Mouse (Mus musculus): ENCODE data around the gene Pik3r6. TPM values are rescaled to one million over a fixed set of nuclear protein-coding genes. Genes with fewer than 3 reads are reported as not detected.

The Pik3r6 gene
- polyA plus RNA-seq, 1 experiment from 2014 or later: 2.4 TPM

DNA sequence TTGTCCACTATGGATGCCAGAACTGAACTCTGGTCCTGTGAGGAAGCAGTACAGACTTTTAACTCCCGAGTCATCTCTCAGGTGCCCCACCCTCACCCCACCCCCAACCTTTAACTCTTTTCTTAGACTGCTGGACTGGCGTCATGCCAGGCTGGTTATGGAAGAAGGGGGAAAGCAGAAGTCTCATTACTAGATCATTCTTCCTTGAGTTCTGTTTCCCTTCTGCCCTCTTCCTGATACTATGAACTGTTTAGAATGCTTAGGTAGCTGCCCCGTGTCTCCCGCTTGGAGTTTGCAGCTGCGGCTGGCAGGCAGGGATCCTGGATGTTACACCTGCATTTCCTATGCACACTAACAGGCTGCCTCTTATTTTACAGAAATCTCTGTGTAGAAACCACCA is 17.0 kb downstream of the Pik3r6 start:
- Histone ChIP-seq H3K4me3 (no peak overlapping the region), H3K9ac (no peak overlapping the region), H3K36me3 (no peaks in the 10 kb centered on the region), H3K27ac (replicated peaks) (no peak overlapping the region), H3K27me3 (no peaks in the 10 kb centered on the region), H3K9me3 (no peaks in the 10 kb centered on the region), H3K4me1 (replicated peaks) (no peaks in the 10 kb centered on the region), H3K4me2 (no peak overlapping the region)
- WGBS: 92% methylated on average over 5 of the region's 5 CpGs
- ATAC-seq (ENCODE audit: low FRiP score, low read depth): no peak

DNA sequence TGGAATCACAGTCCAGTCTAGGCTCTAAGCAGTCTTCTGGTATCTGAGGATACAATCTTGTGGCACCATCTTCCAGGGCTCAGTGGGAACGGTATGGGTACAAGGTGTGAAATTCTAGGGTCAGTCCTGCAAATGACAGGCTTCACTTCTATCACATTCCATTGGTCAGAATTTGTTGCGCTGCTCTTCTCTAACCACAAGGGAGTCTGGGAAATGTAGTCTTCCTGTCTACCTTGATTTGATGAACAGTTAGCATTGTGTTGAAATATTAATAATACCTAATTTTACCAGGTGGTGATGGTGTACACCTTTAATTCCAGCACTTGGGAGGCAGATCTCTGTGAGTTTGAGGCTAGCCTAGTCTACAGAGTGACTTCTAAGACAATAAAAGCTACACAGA is 17.6 kb downstream of the Pik3r6 start:
- no peak overlapping the region for H3K4me3 ChIP-seq
- ATAC-seq (ENCODE audit: low FRiP score, low read depth): no peak
- no peaks in the 10 kb centered on the region for H3K4me1 ChIP-seq (replicated peaks)
- no peak overlapping the region for H3K4me2 ChIP-seq
- no peak overlapping the region for H3K27ac ChIP-seq (replicated peaks)
- no peak overlapping the region for H3K9ac ChIP-seq
- H3K9me3 ChIP-seq: no peaks in the 10 kb centered on the region
- 90% methylated on average over 2 of the region's 2 CpGs for WGBS
- no peaks in the 10 kb centered on the region for H3K36me3 ChIP-seq
- no peaks in the 10 kb centered on the region for H3K27me3 ChIP-seq

DNA sequence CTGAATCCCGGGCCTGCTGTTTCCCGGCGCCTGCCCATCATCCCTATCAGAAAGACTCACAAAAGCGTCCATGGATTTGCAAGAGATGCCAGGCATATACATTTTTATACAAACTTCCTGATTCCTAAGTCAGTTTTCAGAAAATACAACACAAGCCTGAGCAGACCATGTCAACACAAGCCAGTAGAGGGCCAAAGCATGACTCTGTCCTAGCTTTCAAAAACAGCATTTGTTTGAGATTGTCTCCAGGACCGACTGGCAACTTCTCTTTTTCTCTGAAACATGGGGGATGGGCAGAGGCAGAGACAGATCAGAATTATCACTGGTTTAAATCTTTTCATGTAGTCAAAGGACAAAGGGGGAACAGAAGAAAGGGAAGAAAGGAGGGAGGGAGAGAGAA is 18.5 kb downstream of the Pik3r6 start:
- no peaks in the 10 kb centered on the region for H3K27me3 ChIP-seq
- no peaks in the 10 kb centered on the region for H3K9me3 ChIP-seq
- H3K36me3 ChIP-seq: no peaks in the 10 kb centered on the region
- no peak overlapping the region for H3K4me2 ChIP-seq
- H3K4me3 ChIP-seq: no peak overlapping the region
- H3K9ac ChIP-seq: no peak overlapping the region
- no peak overlapping the region for H3K27ac ChIP-seq (replicated peaks)
- 76% methylated on average over 5 of the region's 5 CpGs for WGBS
- H3K4me1 ChIP-seq (replicated peaks): no peaks in the 10 kb centered on the region
- ATAC-seq (ENCODE audit: low FRiP score, low read depth): no peak

DNA sequence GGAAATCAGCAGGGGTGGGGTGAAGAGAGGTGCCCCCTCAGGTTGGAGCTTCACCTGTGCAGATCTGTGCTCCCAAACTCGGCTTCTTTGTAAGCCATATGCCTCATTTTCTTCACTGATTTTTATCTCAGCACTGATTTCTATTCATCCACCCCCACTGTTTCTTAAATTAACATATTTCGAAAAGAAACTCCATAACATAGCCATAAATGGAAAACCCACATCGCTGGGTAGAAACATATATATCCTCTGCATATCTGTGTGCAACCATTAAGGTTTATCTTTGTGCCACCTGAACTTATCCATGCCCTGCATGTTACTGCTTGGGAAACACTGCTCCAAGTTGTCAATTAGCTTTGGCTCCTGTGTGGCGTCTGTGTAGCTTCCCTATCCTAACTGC is 23.6 kb downstream of the Pik3r6 start:
- Histone ChIP-seq H3K27me3 (no peaks in the 10 kb centered on the region), H3K4me2 (no peak overlapping the region), H3K27ac (replicated peaks) (no peak overlapping the region), H3K4me3 (no peak overlapping the region), H3K9ac (no peak overlapping the region), H3K9me3 (no peaks in the 10 kb centered on the region), H3K4me1 (replicated peaks) (no peaks in the 10 kb centered on the region), H3K36me3 (no peaks in the 10 kb centered on the region)
- ATAC-seq (ENCODE audit: low FRiP score, low read depth): no peak
- WGBS: 80% methylated on average over 4 of the region's 4 CpGs

DNA sequence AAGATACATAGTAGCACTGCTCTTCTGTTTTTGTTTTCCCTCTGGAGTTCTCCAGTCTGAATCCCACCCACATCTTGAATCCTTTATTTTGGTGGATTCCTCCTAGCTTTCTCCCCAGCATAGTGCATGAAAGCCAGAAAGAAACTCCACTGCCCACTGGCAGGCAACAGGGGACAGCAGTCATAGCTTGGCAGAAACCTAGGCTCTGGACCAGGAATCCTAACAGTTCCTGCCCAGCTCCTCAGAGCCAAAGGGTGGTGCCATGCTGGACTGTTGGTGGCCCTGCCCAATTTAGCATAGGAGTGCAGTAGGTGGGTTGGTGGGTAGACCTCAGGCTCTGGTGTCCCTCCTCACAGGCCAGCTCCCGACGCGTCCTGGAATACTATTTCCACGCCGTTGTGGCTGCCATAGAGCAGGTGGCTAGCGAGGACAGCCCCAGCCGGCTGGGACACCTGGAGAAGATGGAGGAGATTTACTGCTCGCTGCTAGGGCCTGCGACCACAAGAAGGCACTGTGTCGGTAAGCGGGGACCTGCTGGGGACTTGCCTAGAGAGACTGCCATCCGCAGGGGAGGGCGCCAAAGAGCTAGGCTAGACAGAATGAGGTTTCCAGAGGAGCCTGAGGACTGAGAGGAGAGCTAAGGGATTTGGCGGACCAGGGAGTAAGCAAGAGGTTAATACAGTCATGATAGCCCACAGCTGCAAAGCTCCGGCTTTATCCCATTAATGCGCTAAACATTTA is 28.4 kb downstream of the Pik3r6 start:
- H3K4me1 ChIP-seq (replicated peaks): no peaks in the 10 kb centered on the region; the same call in 1 of the 2 replicates
- WGBS: 29% methylated on average over 16 of the region's 16 CpGs
- ATAC-seq (ENCODE audit: low FRiP score, low read depth): no peak
- H3K9ac ChIP-seq: no peak overlapping the region
- no peak overlapping the region for H3K27ac ChIP-seq (replicated peaks)
- no peaks in the 10 kb centered on the region for H3K36me3 ChIP-seq
- H3K4me2 ChIP-seq: no peak overlapping the region
- no peaks in the 10 kb centered on the region for H3K27me3 ChIP-seq
- H3K9me3 ChIP-seq: no peaks in the 10 kb centered on the region
- no peak overlapping the region for H3K4me3 ChIP-seq

DNA sequence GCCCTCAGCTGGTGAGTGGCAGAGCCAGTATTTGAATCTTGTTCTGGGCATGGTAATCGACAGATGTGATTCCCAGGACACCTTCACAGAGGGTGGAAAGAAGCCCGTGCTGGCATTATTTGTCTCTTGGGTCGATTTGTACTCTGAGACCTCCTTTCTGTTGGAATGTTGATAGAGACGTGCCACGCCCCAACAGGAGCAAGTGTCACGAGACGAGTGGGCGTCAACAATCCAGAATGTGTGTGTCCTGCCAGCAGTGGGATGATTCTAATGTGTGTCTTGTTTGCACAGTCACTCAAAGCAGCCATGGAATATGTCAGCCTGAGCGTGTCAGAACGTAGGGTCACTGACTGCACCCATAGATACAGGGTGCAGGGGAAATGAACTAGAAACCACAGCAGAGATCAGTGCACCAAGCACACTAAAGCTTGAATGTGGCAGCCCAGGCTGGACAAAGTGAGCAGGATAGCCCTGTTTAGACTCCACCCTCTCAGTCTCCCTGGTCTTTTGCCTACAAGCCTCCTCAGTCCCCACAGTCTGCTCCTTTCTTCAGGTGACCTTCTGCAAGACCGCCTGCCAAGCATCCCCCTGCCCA is 29.2 kb downstream of the Pik3r6 start:
- Histone ChIP-seq H3K36me3 (no peaks in the 10 kb centered on the region), H3K27ac (replicated peaks) (no peak overlapping the region), H3K4me1 (replicated peaks) (no peaks in the 10 kb centered on the region; the same call in 1 of the 2 replicates), H3K4me2 (no peak overlapping the region), H3K27me3 (no peaks in the 10 kb centered on the region), H3K4me3 (no peak overlapping the region), H3K9me3 (no peaks in the 10 kb centered on the region), H3K9ac (no peak overlapping the region)
- ATAC-seq (ENCODE audit: low FRiP score, low read depth): no peak
- WGBS: 73% methylated on average over 11 of the region's 11 CpGs

DNA sequence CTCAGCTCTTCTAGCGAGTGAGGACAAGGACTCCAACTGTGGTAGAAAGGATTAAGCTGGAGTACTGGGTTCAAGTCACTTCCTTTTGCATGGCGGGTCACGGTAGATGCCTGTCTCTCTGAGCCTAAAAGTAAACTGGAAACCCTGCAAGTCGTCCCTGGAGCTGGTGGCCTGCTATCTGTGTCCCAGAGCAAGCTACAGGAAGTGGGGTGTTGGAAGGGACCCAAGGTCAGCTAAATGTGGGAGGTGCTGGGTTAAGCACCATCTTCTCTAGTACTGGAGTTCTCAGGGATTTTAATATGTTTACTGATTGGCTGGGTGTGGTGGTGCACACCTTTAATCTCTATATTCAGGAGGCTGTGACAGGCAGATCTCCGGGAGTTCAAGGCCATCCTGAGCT is 30.0 kb downstream of the Pik3r6 start:
- no peak overlapping the region for H3K9ac ChIP-seq
- H3K4me1 ChIP-seq (replicated peaks): no peaks in the 10 kb centered on the region; the same call in 1 of the 2 replicates
- no peak overlapping the region for H3K27ac ChIP-seq (replicated peaks)
- H3K4me3 ChIP-seq: no peak overlapping the region
- no peak for ATAC-seq (ENCODE audit: low FRiP score, low read depth)
- H3K4me2 ChIP-seq: no peak overlapping the region
- WGBS: 87% methylated on average over 5 of the region's 5 CpGs
- no peaks in the 10 kb centered on the region for H3K9me3 ChIP-seq
- no peaks in the 10 kb centered on the region for H3K27me3 ChIP-seq
- H3K36me3 ChIP-seq: no peaks in the 10 kb centered on the region

DNA sequence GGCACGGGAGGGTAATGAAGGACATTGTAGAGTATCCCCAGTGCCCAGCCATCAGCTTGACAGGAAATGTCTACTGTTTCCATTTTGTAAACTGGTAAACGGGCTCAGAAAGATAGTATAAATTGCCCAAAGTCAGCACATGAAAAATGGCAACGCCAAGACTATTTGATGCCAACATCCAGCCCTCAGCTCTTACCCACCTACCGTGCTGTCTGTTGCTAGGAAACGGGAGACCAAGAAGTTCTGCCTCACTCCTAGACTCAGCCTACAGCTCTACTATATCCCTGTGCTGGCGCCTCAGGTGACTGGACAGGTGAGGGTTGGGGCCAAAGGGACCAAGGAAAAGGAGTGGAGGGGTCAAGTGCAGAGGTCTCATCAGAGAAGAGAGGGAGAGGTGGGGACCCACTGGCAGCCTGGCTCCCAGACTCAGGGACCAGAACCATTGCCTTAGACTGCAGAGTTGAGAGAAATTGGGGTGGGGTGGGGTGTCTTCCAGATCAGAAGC is 31.2 kb downstream of the Pik3r6 start:
- no peak for ATAC-seq (ENCODE audit: low FRiP score, low read depth)

DNA sequence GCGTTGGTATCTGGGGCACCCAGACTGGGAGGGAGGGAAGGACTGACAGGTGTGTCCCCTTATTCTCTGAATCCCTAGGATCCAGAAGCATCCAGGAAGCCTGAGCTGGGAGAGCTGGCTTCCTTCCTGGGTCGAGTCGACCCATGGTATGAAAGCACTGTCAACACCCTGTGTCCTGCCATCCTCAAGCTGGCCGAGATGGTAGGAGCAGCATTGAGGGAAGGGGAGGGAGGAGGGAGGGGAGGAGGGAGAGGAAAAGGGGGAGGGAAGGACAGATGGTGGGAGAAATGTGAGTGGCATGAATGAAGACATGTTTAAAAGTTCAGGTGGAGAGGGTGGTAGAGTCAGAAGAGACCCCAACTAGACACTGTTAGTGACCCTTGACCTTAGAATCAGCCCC is 33.2 kb downstream of the Pik3r6 start:
- Histone ChIP-seq H3K27ac (replicated peaks) (no peak overlapping the region), H3K9ac (no peak overlapping the region), H3K27me3 (no peaks in the 10 kb centered on the region), H3K9me3 (no peaks in the 10 kb centered on the region), H3K36me3 (no peaks in the 10 kb centered on the region), H3K4me3 (no peak overlapping the region), H3K4me1 (replicated peaks) (no peaks in the 10 kb centered on the region; the same call in 1 of the 2 replicates), H3K4me2 (no peak overlapping the region)
- WGBS: 74% methylated on average over 4 of the region's 4 CpGs
- ATAC-seq (ENCODE audit: low FRiP score, low read depth): no peak

More for the DNA sequence above, 31.2 kb downstream of the Pik3r6 start:
- WGBS: 79% methylated on average over 6 of the region's 6 CpGs
- Histone ChIP-seq H3K4me1 (replicated peaks) (no peaks in the 10 kb centered on the region; the same call in 1 of the 2 replicates), H3K27me3 (no peaks in the 10 kb centered on the region), H3K36me3 (no peaks in the 10 kb centered on the region), H3K27ac (replicated peaks) (no peak overlapping the region), H3K9me3 (no peaks in the 10 kb centered on the region), H3K4me3 (no peak overlapping the region), H3K4me2 (no peak overlapping the region), H3K9ac (no peak overlapping the region)

DNA sequence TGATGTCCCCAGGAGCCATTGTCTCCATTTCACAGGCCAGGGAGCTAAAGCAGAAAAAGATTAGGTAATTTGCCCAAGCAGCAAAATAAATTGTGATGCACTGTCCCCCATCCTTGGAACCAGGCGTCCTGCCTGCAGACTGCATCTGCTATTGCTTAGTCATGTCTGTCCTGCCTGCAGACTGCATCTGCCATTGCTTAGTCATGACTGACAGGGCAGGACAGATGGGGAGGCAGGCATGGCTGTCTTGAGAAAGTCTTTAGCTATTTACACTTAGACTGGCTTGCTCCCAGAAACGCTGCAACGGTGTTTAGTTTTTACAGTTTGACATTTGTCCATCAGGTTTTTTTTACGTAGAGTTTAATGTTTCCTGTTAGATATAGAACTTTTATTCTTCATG is 33.6 kb downstream of the Pik3r6 start:
- no peaks in the 10 kb centered on the region for H3K27me3 ChIP-seq
- no peak overlapping the region for H3K27ac ChIP-seq (replicated peaks)
- 50% methylated on average over 4 of the region's 4 CpGs for WGBS
- no peak overlapping the region for H3K4me3 ChIP-seq
- no peaks in the 10 kb centered on the region; the same call in 1 of the 2 replicates for H3K4me1 ChIP-seq (replicated peaks)
- no peak overlapping the region for H3K9ac ChIP-seq
- H3K4me2 ChIP-seq: no peak overlapping the region
- no peaks in the 10 kb centered on the region for H3K9me3 ChIP-seq
- H3K36me3 ChIP-seq: no peaks in the 10 kb centered on the region
- no peak for ATAC-seq (ENCODE audit: low FRiP score, low read depth)

DNA sequence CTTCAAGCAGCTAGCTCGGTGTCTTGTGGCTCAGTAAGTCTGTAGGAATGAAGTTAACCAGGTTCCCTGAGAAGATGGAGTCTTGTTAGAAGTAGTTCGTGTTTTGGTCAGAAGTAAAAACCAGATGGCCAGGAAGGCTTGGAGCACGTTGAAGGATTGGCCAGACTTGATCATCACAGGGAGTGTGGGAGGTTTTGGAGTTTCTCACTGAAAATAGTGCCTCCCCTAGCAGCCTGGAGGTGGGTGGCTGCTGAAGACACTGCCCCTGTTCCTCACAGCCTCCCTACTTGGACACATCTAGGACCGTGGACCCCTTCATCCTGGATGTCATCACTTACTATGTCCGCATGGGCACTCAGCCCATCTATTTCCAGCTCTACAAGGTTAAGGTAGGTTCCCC is 36.8 kb downstream of the Pik3r6 start:
- Histone ChIP-seq H3K9me3 (no peaks in the 10 kb centered on the region), H3K27ac (replicated peaks) (no peak overlapping the region), H3K9ac (no peak overlapping the region), H3K4me3 (no peak overlapping the region), H3K36me3 (no peaks in the 10 kb centered on the region), H3K4me2 (no peak overlapping the region), H3K4me1 (replicated peaks) (no peaks in the 10 kb centered on the region; the same call in 1 of the 2 replicates), H3K27me3 (no peaks in the 10 kb centered on the region)
- 66% methylated on average over 5 of the region's 5 CpGs for WGBS
- no peak for ATAC-seq (ENCODE audit: low FRiP score, low read depth)

DNA sequence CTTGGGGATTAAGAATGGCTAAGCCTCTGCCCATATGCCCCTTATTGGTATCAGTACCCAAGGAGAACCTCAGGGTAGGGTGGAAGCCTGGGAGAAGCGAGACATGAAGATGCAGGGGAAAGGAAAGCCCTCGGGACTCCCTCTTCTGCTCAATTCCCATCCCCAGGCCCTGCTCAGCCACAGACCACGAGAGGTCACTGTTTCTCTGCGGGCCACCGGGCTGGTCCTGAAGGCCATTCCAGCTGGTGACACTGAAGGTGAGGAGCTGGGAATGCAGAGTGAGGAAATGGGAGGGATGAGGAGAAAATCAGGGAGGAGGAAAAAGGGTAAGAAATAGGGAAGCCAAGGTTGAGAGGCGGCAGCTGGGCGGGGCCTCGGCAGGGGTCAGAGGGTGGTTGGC is 41.7 kb downstream of the Pik3r6 start:
- no peaks in the 10 kb centered on the region for H3K36me3 ChIP-seq
- no peaks in the 10 kb centered on the region for H3K27me3 ChIP-seq
- no peak overlapping the region for H3K27ac ChIP-seq (replicated peaks)
- no peak overlapping the region for H3K9ac ChIP-seq
- WGBS: 5% methylated on average over 8 of the region's 8 CpGs
- no peak overlapping the region for H3K4me2 ChIP-seq
- H3K9me3 ChIP-seq: no peaks in the 10 kb centered on the region
- H3K4me3 ChIP-seq: no peak overlapping the region
- ATAC-seq (ENCODE audit: low FRiP score, low read depth): no peak
- no peaks in the 10 kb centered on the region for H3K4me1 ChIP-seq (replicated peaks)

Measured in hindbrain, embryonic 15.5 days (tissue).